Mouse (Mus musculus) E14TG2a.4 (cell line): ENCODE measurements around the gene Numa1.

Experiments
- CTCF ChIP-seq: conservative IDR thresholded peaks from 2 replicates; pipeline ENCODE4 v1.5.1; 2014; ENCODE audit warnings: low read length
- NANOG ChIP-seq: IDR thresholded peaks from 2 replicates; pipeline ENCODE4 v1.6.1; 2014; ENCODE audit warnings: borderline replicate concordance, low read length, mixed read lengths

DNA sequence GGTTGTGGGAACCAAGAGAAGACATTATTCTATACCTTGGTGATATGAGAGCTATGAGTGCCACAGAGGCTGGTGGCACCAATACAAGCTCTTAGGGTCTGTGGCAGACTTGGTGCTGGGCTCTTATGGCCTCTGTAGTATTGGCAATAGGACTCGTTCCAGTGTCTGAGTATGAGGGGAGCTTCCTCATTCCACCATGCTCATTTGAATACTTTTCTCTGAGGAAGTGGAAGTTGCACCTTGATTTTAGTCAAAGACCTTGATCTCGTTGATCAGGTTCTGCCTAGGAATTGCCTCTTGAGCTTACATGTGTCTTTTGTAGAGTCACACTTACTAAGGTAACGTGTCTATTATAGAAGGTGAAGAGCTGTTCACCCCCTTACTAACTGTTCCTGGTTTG lies 60.3 kb downstream of the Numa1 start:
- TF ChIP-seq NANOG (no peak), CTCF (no peak)
